Mouse (Mus musculus) thymus, adult 18-20 months (tissue): ENCODE data around the gene Snap47.
"Not testable (repeated sequence)": the region's sequence is repeated elsewhere in the genome, so short reads cannot be mapped to it uniquely, and the experiment has no call there.

Experiments
- DNase-seq, 2 experiments: peaks; one replicate each; pipeline ENCODE4 v3.0.0; 2022; ENCODE audit warnings: mixed read lengths in 2 of 2

Snap47 gene

GRCm38 (mm10) chr11:59421436-59421835 lies 29.6 kb downstream of the Snap47 start:
- DNase-seq = no peak

- no peak for DNase-seq
Observed at GRCm38 (mm10) chr11:59418708-59419107, 32.3 kb downstream of the Snap47 start.

GRCm38 (mm10) chr11:59412999-59413863 lies 37.8 kb downstream of the Snap47 start:
- DNase-seq = no peak

GRCm38 (mm10) chr11:59412058-59412457 lies 38.9 kb downstream of the Snap47 start:
- no peak for DNase-seq

- DNase-seq = no peak
Observed at GRCm38 (mm10) chr11:59410851-59411250, 40.1 kb downstream of the Snap47 start.

DNA sequence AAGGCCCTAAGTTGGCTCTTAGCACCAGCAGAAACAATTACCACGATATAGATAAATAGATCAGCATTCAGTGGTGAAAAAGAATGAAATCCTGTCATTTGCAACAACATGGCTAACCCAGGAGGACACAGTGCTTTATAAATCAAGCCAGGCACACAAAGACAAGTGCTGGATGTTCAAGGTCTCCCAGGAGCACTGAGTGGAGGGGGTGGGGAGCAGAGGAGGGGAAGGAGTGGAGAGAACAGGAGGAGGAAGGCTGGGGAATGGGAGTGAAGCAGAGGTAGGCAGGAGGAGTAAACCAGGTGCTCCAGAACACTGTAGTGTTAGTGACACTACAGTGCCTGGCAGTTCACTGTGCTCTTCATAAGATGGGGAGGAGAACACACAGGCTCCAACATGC lies 45.2 kb downstream of the Snap47 start:
- DNase-seq = no peak

- no peak for DNase-seq
Observed at GRCm38 (mm10) chr11:59400876-59401275, 50.1 kb downstream of the Snap47 start.

DNA sequence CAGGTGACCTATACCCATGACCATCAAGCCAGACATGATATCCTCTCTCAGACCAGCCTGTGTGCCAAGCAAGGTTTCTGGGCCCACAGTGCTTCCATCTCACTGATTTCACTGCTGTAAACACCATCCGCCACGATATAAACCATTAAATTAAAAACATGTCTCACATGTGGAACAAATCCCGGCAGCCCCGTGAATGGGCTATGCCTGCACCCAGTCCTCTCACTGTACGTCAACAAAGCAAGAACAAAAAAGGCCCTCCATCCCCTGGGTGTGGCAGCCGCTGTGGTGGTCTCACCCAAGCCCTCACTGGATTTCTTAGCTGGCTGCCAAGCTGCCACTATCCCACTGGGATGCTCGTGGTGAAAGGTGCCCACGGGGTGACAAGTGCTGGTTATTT lies 51.2 kb downstream of the Snap47 start:
- DNase-seq = no peak

- peak in 1 of 2 experiments; percentile 36 for DNase-seq
Observed at GRCm38 (mm10) chr11:59397536-59398371, 53.2 kb downstream of the Snap47 start.

DNA sequence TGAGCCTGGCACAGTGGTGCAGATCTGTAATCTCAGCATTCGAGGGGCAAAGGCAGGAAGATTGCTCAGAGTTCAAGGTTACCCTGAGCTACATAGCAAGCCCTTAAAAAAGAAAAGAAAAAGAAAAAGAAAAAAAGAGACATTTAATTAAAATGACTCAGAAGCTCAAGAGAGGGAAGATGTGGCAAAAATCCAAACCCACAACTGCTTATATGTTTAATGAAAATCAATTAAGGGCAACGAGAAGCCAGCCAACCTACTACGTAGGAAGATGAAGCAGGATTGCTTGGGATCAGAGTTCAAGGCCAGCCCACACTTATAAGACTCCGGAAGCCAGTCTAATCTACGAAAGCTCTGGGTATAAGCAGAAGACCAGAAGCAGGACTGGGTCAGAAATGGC lies 56.5 kb downstream of the Snap47 start:
- DNase-seq = no peak

GRCm38 (mm10) chr11:59393591-59393990 lies 57.4 kb downstream of the Snap47 start:
- no peak for DNase-seq

DNA sequence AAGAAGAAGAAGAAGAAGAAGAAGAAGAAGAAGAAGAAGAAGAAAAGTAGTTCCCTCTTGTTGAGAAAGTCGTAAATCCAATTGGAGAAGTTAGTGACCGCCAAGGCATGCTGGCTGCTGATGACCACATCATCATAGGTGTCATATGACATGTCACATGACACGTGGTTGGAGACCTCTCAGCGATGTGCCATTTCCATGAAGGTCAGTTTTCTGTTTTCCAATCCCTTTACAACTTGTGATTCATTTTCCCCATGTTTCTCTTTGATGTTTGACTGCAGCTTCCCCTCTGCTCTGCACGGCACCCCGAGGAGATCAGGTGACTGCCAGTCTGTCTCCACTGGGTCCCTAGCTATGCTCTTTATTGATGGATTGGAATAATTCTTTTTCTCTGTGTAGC lies 58.7 kb downstream of the Snap47 start:
- no peak for DNase-seq

DNA sequence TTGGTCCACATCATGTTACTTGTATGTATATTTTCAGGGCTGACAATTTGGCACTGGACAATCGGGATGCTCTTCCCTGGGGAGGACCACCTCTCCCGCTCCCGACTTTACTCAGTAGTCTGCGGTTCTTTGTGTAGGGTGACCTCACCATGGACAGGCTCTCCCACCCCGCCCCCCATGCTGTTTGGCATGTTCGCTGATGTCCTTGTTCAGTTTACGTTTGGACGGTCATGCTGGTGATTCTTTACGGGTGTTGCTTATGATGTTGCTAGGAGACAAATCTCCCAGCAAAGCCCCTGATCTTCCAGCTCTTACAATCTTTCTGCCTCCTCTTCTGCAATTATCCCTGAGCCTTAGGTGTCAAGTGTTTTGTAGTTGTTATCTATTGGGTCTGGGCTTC lies 60.5 kb downstream of the Snap47 start:
- no peak for DNase-seq

DNA sequence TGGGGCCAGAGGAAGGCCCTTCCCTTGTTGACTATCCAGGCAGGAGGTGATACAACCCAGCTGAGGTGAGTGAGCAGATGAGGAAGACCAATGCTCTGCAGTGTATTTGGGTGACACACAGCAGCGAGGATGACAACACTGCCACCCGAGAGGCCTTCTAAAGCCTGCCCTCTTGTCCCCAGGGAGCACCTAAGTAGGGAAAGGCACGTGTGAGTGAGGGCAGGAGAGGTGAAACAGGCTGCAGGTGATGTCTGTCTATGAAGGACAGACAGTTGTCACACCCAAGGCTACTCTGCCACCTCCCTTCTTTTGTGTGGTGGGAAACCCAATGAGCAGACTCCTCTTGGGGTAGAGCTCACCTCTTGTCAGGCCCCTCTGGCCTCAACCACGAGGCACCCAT lies 61.4 kb downstream of the Snap47 start:
- DNase-seq = no peak

GRCm38 (mm10) chr11:59388806-59389205 lies 62.2 kb downstream of the Snap47 start:
- no peak for DNase-seq

DNA sequence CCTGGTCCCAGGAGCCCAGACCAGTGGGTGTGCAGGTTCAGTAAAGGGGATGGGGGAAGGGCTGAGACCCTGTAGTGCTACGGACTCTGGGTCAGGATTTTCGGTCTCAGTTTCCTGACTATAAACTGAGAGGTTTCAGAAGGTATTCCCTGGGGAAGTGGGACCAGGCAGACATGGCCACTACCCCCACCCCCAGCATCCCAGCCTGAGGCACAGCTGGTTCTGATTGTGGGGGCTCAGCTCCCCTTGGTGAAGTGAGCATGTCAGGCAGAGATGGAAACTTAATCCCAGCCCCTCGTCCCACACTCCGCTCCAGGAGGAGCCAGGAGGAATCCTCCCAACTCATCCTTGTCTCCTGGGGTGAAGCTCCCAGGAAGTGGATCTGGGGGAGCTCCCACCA lies 63.5 kb downstream of the Snap47 start:
- no peak for DNase-seq

DNA sequence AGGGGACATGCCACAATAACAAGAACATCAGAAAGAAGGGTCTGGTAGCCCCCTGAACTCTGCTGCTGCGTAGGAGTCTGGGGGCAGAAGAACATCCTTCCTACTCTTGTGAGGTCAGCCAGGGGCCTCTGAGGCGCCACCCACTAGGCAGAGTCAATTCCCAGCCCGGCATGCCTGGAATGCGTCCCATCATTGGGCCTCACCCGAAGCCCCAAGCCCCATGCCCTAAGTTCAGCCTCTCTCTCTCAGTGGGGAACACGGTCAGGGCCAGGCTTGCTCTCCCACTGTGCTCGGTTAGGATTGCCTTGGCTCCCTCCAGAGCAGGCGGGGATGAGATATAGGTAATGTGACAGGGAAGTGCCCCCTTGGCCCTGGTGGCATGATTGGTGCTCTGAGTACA lies 65.9 kb downstream of the Snap47 start:
- DNase-seq = no peak

- DNase-seq = peak; percentile 70 to 73
Observed at GRCm38 (mm10) chr11:59384441-59384959, 66.5 kb downstream of the Snap47 start.

GRCm38 (mm10) chr11:59379547-59379946 lies 71.4 kb downstream of the Snap47 start:
- no peak for DNase-seq

DNA sequence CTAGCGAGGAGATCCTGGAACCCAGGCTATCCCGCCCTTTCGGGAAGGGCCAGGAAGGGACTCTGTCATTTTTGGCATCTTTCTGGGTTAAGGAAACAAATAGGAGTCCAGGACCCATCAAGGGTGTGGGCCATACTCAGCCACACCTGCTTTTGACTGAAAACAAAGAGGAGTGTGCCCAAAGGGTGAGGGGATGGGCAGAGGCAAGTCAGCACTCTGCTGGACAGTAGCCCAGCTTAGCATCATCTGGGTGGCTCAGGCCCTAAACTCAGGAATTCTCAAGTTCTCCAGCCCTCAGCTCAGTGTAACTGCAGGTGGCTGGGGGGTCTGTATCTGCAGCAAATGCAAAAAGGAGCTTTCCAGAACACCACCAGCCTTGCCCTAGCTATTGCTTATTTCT lies 73.0 kb downstream of the Snap47 start:
- no peak for DNase-seq

DNA sequence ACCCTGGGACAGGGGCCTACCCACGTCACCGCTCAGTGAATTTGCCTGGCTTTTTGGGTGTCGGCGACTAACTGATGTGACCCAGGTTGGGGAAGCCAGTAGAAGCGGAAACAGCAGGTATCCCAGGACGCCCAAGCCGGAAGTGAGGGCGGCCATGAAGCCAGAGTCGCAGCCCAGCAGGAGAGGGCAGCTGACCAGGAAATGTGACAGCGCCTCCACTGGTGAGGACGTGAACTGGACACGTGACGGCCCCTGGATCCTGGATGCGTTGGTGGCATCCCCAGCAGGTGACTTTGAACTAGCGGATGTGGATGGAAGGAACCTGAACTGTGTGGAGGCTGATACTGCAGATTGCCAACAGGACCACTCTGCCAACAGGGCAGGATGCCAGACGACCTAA lies 75.5 kb downstream of the Snap47 start, which contains the start of gene Prss38:
Gene Prss38, minus strand, starts transcription at position 183 of the 400 bp plus-strand sequence.
- DNase-seq = no peak

- no peak for DNase-seq
Observed at GRCm38 (mm10) chr11:59369848-59370247, 81.1 kb downstream of the Snap47 start.

DNA sequence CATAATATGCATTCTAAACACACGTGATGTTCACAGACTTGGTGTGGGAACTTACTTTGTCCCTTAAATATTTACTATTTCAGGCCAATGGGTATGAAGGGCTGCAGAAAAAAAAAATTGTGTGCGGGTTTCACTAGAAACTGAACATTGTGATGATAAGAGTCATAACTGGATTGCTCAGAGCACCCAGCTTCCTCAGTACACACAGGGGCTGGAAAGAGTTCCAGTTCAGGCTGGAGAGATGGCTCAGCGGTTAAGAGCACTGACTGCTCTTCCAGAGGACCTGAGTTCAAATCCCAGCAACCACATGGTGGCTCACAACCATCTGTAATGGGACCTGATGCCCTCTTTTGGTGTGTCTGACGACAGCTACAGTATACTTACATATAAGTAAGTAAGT lies 83.0 kb downstream of the Snap47 start:
- DNase-seq = not testable (repeated sequence)

- no peak for DNase-seq
Observed at GRCm38 (mm10) chr11:59366633-59367032, 84.4 kb downstream of the Snap47 start.
